Mouse (Mus musculus): ENCODE measurements at regions not wholly inside any gene's neighbourhood (a gene's known extent, or its start where the extent isn't known, plus 50 kb on each side); places are given as distances from the start of the nearest gene placed in this dataset.

DNA sequence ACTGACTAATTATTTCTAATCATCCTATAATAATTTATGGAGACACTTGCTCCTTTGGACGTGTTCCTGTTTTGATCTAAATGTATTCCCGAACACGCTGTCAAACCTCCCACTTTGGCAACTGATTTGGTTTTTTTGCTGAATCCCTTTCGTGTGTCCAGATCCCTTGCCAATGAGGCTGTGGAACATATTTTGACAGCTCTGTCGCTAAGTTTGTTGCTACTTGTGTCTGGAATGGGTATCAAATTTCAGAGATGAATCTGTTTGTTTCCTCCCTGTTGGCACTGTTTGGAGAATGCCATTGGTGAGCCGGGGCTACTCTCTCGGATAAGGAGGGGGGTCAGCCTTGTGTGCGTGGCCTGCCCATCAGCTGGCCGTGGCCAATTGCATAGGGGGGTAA is 277.2 kb upstream of the Tshz3 start:
- no peak for DNase-seq (ENCODE audit: low read depth, low spot score)

- DNase-seq (ENCODE audit: low read depth, low spot score): no peak
Observed at GRCm38 (mm10) chr7:36449181-36449915, 248.6 kb upstream of the Tshz3 start.

DNA sequence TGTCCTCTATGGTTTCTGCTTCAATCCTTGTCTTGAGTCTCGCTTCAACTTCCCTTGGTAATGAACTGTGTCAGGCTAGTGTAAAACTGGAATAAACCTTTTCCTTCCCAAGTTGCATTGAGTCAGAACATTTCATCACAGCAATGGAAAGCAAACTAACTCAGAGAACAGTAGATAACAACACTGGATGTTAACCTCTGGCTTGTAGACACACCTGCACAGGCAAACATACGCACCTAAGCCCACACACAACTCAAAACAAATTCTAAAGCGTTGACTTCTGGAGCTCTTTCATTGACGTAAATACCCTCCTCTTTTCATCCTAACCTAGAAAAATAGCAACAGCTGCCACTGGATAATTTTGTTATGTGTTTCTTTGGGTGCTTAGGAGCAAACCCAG is 244.1 kb upstream of the Tshz3 start:
- DNase-seq (ENCODE audit: low read depth, low spot score): no peak

GRCm38 (mm10) chr7:36456080-36456479 is 241.8 kb upstream of the Tshz3 start:
- no peak for DNase-seq (ENCODE audit: low read depth, low spot score)

DNA sequence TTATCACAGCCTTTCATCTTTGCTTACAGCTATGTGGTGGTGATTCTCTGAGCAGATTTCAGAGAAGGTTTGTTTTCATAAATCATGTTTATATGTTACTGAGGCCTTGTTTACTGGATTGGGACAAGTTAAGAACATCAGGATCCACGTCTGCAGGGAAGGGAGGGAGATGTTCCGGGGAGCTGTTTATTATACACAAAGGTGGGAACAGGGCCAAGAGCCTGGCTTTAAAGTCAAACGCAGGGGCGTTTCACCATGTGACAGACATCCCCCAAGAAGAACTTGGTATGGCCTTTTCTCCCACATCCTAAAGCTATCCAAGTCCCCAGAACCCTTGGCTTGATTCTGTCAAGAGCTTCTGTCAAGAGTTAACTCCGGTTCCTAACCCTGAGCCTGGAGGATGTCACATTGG is 235.5 kb upstream of the Tshz3 start:
- DNase-seq (ENCODE audit: low read depth, low spot score): no peak

DNA sequence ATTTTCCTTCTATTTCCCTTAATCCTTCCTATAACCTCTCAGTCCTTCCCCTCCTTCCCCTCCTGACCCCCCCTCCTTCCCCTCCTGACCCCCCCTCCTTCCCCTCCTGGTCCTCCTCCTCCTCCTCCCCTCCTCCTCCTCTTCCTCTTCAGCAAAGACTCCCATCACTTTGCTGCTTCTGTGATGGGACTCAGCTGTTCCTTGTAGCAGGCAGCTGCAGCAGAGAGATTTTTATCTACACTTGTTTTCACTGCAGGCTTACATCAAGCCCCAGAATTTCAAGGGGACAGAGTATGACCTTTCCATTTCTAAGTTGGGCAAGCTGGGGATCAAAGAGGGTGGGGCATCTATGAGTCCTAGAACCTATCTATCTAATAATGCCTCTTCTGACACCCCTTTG is 228.5 kb upstream of the Tshz3 start:
- no peak for DNase-seq (ENCODE audit: low read depth, low spot score)

DNA sequence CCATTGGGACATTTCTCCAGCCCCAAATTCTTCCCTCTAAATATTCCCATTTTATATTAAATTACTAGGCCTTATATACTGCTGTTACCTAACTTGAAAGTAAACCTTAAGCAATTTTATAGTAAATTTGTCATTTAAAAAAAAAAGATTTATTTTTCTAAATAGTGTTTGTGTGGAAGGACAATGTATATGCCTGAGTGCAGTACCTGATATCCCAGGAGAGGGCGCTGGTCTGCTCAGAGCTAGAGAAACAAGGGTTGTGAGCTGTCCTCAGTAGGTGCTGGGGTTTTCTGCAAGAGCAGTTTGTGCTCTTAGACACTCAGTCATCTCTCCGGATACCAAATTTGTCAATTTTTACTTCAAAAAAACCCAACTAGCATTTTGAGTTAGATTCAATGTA is 224.4 kb upstream of the Tshz3 start:
- no peak for DNase-seq (ENCODE audit: low read depth, low spot score)

GRCm38 (mm10) chr7:36476434-36476833 is 221.5 kb upstream of the Tshz3 start:
- no peak for DNase-seq (ENCODE audit: low read depth, low spot score)

GRCm38 (mm10) chr7:36476851-36477644 is 220.9 kb upstream of the Tshz3 start:
- DNase-seq (ENCODE audit: low read depth, low spot score): no peak

DNA sequence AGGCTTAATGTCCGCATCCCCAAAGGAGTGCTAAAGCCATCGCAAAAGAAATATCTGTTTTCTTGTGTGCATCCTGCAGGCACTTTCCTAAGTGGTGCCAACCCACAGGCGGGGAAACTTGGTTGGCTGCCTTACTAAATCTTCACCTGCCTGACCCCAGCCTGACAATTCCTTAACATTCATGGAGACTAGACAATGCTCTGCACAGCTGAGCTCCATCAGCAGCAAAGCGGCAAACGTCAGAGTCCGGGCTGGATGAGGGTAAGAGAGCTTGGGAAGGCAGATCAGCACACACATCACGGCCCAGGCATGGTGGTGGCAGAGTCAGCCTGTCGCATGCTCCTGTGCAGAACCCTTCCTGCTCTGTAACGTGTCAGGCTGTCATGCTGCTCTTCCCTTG is 209.8 kb upstream of the Tshz3 start:
- DNase-seq (ENCODE audit: low read depth, low spot score): no peak

DNA sequence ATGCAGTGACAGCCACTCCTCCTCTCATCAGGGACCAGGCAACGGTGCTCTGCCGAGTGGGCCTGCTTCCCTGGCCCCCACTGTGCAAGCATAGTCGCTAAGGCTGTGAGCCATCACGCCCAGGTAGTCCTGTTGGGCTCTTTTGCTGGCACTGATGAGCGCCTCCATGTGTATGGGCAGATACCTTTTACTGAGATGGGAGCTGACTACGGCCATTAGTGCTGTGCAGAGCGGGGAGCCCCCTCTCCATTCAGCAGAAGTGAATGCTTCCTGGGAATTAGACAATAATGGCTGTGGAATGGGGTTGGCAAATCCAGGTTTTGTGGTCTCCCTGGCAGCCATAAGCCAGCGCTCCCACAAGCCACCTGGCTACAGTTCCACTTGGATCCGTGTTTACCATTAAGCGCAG is 206.7 kb upstream of the Tshz3 start:
- DNase-seq (ENCODE audit: low read depth, low spot score): no peak

GRCm38 (mm10) chr7:36504010-36504875 is 193.7 kb upstream of the Tshz3 start:
- no peak for DNase-seq (ENCODE audit: low read depth, low spot score)

GRCm38 (mm10) chr7:36507895-36508431 is 190.0 kb upstream of the Tshz3 start:
- no peak for DNase-seq (ENCODE audit: low read depth, low spot score)

- no peak for DNase-seq (ENCODE audit: low read depth, low spot score)
Observed at GRCm38 (mm10) chr7:36513680-36514079, 184.2 kb upstream of the Tshz3 start.

DNA sequence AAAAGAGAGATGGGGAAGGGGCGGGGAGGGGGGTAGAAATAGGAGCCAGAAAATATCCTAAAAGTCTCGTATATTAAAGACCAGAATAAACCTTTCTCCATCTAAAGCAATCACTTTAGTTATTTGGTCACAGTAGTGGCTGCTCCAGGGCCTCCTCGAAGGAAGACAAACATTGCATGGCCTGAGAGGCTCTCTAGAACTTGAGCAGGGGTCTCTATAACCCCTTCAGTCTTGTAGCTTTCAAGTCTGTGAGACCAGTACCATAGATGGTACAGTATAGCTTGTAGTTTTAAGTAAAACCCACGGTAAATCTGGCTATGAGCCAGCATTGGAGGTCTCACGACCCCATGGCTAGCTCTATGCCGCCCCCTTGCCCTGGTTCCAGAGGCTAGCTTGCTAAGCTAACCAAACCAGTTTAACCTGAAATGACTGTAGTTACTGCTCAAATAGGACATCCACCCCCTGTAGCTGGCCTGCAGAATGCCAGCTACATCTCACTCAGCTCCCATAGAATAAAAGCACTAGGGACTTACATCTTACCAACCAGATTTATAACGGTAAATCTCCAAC is 181.7 kb upstream of the Tshz3 start:
- DNase-seq (ENCODE audit: low read depth, low spot score): no peak

DNA sequence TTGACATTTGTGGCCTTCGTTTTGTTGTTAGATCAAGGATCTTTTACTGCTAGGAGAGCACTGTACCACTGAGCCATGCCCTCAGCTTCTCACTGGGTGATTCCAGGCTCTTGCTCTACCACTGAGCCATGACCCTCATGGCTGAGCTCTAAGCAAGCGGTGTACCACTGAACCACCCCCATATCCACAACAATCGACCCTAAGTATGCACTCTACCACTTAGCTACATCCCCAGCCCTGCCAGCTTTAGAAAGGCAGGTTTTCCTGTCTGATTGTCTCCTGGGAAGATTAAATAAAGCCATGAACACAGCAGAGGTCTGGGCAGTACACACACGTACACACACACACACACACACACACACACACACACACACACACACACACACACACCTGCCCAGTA is 178.9 kb upstream of the Tshz3 start:
- DNase-seq (ENCODE audit: low read depth, low spot score): no peak

DNA sequence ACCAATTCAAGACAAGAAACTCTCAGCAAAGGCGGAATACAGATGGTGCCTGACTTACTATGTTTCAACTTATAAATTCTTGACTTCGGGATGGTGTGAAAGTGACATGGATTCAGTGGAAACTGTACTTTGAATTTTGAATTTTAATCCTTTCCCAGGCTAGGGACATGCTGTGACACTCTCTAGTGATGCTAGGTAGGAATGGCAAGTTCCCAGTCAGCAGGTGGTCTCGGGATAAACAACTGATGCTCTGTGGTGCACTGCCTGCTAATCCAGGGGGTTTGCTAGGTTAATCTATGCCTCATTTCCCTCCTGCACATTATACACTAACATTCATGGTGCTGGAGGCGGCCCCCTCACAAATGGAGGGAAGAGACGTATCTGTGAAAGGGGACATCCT is 175.0 kb upstream of the Tshz3 start:
- DNase-seq (ENCODE audit: low read depth, low spot score): no peak

- no peak for DNase-seq (ENCODE audit: low read depth, low spot score)
Observed at GRCm38 (mm10) chr7:36526148-36526547, 171.8 kb upstream of the Tshz3 start.

DNA sequence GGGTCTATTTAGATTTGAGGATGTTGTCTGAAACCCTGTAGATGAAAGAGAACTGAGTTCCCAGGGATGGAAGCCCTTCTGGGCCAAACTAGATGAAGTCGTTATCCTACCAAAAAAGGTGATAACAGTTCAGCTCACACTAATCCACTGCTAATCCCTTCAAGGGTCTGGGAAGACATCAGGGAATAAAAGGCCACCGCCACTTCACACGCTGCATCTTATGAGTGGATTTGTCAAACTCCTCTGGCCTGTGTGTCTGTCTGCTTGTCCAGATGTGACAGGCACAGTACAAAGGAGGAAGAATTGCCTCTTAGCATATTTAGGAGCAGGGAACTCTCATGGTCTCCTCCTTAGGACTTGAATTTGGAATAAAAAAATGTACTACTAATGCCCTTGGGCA is 171.2 kb upstream of the Tshz3 start:
- no peak for DNase-seq (ENCODE audit: low read depth, low spot score)

DNA sequence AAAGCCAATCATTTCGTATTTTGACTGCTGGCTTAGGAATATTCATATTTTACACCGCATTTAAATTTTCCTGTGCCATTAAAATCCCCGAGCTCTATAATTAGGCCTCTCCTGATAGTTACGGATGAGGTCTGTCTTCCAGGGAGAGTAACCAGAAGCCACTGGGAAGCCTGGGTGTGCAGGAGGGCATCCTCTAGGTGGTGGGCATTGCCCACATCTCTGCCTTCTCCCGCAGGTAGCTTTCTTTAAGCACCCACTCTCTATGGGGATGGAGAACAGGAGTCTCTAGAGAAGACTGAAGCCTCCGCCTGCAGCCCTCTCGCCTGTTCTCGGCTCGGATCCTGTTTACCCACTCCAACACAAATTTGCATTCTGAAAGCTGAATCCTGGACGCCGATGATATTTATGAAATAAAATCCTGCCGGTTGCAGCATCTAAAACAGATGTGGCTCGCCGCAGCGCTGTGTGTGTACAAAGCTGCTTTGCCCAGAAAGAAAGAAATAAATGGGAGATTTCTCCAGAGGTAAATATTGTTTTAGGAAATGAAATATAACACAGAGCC is 168.3 kb upstream of the Tshz3 start:
- no peak for DNase-seq (ENCODE audit: low read depth, low spot score)

DNA sequence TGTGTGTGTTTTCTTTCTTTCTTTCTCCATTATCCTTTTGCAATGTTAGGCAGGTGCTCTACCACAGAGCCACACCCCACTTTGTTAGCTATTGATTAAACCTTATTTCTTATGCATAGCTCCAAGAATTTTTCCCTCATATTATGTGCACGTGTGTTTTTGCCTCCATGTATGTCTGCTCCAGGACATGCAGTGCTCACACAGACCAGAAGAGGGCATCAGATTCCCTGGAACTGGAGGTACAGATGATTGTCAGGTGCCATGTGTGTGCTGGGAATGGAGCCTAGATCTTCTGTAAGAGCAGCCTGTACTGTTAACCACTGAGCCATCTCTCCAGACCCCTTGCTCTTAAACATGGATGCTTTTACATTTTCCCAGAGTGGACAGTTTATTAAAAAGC is 166.4 kb upstream of the Tshz3 start:
- no peak for DNase-seq (ENCODE audit: low read depth, low spot score)
